Mouse (Mus musculus) testis, adult 2 months (tissue): ENCODE measurements around the gene Il4i1.

Experiments used
- CTCF ChIP-seq: fragments of 200-500 bp; IDR thresholded peaks from 2 replicates; pipeline ENCODE4 v1.5.1; 2012; ENCODE audit warnings: low read depth, mild to moderate bottlenecking, inconsistent platforms, low read length, moderate library complexity; ENCODE audit not compliant: control insufficient read depth, insufficient read depth, insufficient replicate concordance
- POLR2A ChIP-seq: fragments of 200-500 bp; IDR thresholded peaks from 2 replicates; pipeline ENCODE4 v1.6.1; 2012; ENCODE audit warnings: low read depth, mild to moderate bottlenecking, inconsistent platforms, low read length, moderate library complexity; ENCODE audit not compliant: control insufficient read depth

- TF ChIP-seq CTCF (no peak), POLR2A (no peak)
Measured at GRCm38 (mm10) chr7:44863210-44863609, 47.0 kb downstream of the Il4i1 start.
